Mouse (Mus musculus): ENCODE data around the gene Creb5. TPM values are rescaled to one million over a fixed set of nuclear protein-coding genes. Genes with fewer than 3 reads are reported as not detected.

Creb5 gene
- total RNA-seq, 2 experiments from 2014 or later, result 9.3 to 9.4 TPM

DNA sequence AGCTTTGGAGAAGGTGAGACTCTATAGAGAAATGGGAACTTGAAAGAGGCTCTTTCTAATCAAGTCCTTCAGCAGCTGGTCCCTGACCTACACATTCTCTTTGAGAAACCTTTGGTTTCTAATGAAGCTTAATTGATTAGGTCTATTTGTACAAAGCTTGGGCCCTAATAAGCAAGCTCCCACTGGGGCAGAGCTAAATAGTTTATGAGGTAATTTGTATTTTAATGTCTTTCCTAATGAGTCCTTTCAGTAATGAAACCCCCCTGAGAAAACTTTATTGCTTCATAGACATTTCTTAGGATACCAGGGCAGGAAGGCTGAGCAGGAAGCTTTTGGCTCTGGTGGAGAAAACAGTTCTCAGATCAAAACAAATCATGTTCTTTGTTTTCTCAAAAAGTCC is 341.6 kb downstream of the Creb5 start:
- intact Hi-C loops (cut with DNase I), result no loop called here
- no peak for DNase-seq

DNA sequence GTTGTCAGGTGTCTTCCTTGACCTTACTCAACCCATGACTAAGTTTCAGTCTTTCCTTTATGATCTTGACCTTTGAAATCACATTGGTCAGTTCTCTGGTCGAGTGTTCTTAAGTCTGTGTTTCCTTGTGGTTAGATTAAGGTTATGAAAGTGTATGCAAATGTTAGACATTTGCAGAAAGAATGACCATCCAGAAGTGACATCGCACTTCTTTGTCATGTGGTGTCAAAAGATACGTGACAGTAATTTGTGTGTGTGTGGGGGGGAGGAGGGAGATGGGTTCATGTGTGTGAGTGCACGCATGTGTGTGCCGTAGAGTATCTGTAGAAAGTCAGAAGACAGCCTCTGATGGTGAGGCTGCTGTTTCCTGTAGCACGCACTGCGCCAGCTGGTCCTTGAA is 348.4 kb downstream of the Creb5 start:
- no peak for DNase-seq
- intact Hi-C loops (cut with DNase I), result no loop called here

DNA sequence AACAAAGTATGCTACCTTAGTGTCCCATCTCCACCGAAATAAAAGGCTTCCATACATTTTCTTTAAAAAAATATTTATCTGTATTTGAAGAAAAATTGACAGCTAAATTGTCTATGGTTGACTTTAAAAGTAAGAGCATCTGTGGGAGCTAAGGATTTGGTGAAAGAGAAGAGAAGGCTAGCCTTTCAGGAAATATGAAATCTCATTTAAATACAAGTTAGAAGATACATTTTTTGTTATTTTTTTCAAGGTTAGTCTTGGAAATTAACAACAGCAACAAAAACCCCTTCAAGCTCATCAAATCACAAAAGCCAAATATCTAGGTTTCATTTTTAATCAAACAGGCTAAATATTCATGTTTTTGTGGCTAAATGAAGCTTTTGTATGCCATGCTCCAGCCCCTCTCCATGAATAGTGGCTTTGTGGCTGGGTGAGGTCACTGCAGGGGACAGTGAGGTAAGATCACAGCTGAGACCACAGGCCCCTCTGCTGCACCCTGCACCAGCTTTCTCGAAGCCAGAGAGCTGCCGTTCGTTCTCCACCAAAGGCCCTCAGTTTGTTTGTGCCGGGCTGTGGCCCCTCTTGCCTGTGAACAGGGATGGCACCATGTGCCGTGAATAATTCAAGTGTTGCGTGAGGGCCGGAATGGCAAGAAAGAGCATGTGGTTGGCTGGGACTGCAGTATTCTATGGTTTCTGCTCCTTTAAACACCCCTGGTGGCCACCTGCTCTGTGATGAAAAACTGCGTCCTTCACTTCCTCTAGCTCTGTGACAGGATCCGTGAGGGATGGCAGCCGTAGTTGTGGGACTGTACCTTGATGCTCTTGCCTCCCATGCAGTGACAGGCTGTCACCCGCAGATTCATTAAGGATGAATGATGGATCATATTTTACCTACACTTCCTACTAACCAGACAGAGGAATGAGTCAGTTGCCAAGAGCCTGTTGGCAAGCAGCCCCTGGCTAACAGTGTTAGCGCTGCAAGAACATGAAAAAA is 350.6 kb downstream of the Creb5 start:
- peak in 1 of 2 experiments; percentile 28 for DNase-seq
- intact Hi-C loops (cut with DNase I), result no loop called here

DNA sequence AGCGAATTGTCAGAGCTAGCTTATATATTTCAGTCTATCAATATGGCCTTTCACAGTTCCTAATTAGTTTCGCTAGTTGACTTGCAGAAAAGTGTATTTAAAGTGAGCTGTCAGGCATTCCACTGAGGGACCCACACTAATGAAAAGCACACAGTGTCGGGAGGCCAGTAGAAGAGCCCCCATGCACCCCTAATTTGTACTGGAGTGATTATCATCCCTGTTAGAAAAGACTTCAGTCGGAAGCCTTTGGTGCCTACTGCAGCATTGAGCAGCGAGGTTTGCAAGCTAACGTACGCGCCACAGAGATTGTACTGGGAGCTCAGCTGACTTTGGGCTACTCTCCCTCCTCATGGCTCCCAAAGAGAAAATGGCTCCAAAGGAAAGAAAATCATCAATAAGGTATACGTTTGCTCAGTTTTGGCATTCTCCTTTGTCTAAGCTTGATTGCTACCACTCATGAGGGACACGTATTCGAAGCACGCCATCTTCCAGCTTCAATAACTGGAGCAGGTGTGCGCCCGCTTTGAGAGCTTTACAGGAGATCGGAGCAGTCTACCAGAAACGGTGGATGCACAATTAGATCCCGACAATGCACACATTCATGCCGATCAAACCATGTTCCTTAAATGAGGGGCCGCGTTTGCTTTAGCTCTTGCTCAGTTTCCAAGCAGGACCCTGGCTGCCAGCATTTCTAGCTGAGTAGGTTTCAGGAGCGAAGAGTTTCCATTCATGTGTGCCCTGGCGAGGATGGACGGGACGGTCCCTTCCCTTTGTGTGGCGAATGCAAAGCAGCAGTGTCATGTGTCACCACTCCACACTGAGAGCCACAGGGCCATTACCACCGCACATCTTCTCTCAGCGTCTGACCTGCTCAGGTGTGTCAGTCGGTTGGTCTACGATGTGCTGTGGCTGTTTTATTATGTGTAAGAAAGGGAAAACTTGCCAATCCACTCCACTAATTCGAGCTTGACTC is 354.8 kb downstream of the Creb5 start:
- intact Hi-C loops (cut with DNase I), result no loop called here
- DNase-seq, result no peak

DNA sequence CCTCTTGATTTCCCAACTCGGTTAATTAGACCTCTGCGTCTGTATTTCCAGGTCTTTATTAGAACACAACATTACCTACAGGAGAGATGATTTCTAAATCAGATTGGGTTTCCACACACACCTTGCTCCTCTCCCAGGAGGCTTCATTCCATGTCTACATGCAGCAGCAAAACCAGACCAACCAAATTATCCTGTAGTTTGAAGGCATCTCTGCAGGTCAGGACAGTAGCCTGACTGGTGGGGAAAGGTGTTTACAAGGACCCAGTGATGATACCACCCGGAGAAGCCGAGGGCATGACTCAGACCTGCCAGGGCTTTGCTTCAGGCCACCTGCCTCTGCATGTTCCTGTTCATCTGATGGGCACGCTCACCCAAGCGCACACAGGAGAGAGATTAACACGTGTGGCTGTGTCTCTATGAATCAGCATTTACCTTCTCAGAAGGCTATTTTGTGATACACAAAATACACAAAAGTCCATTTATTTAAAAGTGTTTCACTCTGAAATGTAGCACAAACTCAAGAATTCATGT is 355.8 kb downstream of the Creb5 start:
- DNase-seq, result no peak
- intact Hi-C loops (cut with DNase I), result no loop called here

DNA sequence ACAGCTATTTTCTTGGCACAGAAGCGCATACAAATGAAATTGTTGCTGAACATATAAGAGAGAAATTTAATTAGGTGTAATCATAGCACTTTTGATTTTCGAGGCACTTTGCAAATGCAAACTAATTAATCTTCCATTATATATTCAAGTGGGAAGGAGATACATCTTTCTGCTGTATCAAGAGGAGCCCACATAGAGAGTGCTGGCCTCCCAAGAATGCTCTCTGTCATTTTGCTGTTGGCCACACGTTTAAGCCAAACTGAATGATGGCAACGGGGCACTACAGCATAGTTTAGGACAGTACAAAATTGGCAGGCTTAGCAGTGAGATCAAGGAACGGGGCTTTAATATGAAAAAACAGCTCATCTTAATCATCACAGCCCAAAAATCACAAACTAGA is 356.4 kb downstream of the Creb5 start:
- DNase-seq, result no peak
- intact Hi-C loops (cut with DNase I), result no loop called here

DNA sequence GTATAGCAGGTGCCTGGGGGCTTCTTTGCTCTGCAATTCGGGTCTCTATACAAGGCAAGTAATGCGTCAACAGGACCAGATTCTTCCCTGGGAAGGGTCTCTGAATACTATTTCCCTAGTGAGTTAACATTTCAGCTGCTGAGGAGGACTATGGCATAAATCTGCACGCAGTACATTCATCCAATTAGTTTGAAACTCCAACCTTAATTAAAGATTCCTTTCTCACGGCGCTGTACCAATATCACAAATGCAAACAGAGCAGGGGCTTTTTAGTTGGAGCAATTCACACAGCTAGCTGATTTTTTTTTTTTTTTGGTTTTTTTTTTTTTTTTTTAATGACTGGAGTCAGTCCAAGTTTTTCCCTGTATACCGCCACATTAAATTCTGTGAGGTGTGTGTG is 357.0 kb downstream of the Creb5 start:
- intact Hi-C loops (cut with DNase I), result no loop called here

DNA sequence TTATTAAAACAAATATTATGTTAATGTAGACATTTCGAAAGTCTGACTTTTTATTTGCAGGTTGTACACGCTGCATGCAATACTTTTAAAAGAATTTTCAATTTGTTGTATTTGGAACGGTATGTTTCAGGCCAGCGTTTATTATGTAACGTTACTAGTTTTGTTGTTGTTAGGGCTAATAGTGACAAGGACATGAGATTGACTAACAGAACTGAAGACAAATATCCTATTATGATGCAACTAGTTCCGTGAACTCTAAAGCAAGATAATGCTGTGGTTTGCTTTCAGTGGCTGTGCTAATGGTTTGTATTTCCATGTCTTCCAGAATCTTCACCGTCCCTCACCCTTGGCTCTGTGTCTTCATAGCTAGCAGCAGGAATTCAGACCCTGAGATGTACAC is 357.9 kb downstream of the Creb5 start:
- intact Hi-C loops (cut with DNase I), result no loop called here
- no peak for DNase-seq

More for the DNA sequence above, 357.0 kb downstream of the Creb5 start:
- DNase-seq, result no peak

DNA sequence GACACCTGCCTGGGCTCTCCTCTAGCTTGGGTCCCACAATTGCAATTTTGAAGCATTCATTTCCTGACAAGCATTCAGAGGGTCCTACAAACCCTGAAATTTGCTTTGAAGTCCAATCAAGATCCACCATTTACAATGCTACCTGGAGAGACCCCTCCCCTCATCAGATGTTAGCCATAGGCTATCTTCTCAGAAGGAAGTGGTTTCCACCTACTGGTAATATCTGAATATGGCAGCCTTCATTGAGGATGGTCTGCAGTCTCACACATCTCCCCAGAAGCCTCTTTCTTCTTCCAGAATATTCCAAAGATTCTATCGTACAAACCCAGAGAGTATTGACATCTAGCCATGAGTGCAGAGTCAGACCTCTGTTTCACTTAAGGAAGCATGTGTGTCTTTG is 362.7 kb downstream of the Creb5 start:
- intact Hi-C loops (cut with DNase I), result loop anchor here (5.0 kb wide), 1 partner anchor 362 kb away; the partner anchor contains the start of gene Creb5
- no peak for DNase-seq

DNA sequence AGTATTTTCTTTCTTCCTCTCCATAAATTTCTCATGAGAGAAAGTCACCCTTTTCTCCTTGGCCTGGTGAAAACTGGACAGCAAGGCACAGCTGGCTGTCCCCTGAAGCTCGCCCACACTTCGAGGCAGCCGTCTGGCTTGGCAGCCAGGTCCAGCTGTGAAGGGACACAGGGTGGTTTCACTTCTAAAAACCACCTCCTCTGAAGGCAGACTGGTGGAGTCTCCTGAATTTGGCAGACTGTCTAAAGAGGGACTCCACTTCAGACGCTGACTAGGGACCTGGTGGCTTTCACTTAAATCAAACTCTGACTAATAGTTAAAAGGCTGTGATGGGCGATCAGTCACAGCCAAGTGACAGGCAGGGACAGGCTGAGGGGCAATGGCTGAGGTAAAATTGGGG is 365.6 kb downstream of the Creb5 start:
- DNase-seq, result no peak
- intact Hi-C loops (cut with DNase I), result loop anchor here (5.0 kb wide), 1 partner anchor 365 kb away; the partner anchor contains the start of gene Creb5

DNA sequence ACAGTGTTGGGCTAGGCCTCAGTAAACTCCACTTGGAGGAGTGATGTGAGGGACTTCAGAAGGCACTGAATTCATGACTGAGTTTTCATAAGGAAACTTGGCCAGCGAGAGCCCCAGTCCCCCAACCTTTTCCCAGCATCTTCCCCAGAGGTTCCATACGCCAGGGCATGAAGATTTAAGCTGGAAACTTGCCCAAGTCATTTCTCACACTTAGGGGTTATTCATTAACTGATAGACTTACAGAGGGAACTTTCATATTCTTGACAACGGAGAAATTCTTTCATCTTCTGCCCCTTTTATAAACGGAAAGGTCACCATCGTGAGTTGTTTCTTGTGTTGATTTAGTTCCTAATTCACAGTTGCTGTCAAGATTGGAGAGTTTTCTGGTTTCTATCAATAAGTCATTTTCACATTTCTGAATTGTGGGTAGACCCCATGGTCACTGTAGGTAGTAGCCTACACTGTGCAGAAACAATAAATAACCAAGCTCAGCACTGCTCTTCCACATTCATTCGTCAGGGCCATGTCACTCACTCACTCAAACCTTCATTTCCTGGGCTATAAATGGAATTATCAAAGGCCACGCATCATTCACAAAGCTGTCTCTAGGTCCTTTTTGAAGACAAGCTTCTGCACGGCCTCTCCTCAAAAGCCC is 366.8 kb downstream of the Creb5 start:
- intact Hi-C loops (cut with DNase I), result loop anchor here (5.0 kb wide), 1 partner anchor 367 kb away; the partner anchor contains the start of gene Creb5
- DNase-seq, result no peak

DNA sequence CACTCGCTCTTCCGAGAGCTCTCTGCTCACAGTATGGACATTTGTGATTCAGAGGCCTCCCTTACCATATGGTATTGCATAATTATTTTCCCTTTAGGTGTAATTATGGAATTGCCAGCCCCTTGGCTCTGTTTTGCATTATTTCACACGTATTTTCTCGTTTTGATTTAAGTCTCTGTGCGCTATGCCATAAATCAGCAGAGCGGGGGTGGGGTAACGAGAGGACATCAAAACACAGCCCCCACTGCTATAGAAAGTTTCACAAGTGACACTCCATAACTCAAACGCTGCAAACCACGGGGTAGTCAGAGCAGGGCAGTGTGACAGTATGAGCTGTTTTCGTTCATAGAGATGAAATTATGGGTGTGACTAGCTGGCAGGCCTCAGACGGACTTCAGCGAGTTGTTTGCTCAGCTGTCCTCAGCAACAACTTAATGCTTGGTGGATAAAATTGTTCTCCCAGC is 367.3 kb downstream of the Creb5 start:
- DNase-seq, result peak in 1 of 2 experiments; percentile 11

DNA sequence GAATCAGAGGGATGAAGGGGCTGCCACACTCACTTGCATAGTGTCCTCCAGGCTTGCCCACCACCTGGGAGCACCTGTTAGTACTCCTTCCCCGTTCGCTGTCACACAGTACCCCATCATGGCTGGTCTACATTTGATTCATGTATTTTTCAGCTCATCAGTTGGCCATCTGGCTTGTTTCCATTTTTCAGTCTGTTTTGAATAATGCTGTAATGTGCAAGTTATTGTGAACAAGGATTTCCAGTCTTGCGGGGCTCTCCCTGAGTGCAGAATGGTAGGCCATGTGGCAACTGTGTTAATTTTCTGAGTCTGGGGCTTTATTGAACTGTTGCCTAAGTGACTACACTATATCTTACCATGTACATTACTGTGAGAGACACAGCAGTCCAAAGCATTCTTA is 369.4 kb downstream of the Creb5 start:
- intact Hi-C loops (cut with DNase I), result no loop called here
- no peak for DNase-seq

More for the DNA sequence above, 367.3 kb downstream of the Creb5 start:
- intact Hi-C loops (cut with DNase I), result loop anchor here (5.0 kb wide), 1 partner anchor 367 kb away; the partner anchor contains the start of gene Creb5

DNA sequence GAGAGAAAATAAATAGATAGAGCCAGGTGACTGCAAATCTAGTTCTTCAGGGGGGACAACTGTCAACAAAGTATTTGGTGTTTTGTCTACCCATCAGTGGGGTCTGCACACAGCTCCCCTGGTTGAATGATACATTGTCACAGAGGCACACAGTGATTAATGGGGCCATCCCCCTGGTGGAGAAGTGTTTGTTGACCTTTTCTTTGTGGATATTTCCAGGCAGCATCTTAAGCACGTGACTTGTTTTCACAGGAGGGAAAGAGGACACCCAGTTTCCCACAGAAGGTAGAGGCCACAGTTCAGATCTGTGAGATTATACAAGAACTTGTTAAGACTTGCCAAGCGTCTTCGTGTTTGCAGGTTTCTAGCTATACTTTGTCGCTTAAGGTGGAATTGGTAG is 370.4 kb downstream of the Creb5 start:
- DNase-seq, result no peak
- intact Hi-C loops (cut with DNase I), result no loop called here

DNA sequence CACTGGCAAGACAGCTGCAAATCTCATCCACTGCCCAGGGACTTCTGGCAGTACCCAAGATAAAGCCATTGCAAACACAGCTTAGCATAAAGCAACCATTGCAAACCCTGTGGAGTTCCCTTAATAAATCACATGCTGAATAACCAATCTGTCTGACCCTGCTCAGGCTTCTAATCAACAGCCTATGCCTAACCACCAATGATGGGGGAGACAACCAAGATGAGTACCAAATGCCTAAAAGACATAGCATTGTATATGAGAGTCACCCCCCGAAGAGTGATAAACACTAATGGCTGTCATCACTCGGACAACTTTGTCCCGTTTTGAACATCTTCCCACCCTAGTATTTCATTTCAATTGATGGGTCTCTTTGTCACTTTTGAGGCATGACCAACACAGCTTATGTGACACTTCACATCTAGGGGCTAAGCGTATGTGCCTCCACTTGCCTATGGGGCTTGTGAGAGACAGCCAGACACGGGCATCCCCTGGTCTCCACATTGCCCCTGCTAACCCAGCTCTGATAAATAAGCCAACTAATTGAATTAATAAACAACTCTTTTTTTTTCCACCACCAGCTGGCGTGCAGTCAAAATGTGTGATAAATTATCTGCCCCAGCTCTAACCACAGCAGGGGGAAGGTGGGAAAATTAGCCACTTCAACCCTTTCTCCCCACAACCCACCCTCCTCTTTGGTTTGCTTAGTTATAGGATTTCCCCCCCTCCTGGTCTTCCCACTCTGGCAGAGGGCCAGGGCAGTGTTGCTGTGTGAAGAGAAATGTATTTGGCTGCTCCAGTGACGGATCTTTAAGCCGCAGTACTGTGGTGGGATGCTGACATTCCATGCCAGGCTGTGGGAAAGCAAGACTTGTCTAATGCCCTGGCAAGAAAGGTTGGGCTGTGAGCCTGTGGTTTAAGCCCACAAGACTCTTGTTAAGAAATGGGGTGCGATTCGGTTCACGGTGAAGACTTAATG is 376.1 kb downstream of the Creb5 start:
- DNase-seq, result no peak
- intact Hi-C loops (cut with DNase I), result no loop called here

DNA sequence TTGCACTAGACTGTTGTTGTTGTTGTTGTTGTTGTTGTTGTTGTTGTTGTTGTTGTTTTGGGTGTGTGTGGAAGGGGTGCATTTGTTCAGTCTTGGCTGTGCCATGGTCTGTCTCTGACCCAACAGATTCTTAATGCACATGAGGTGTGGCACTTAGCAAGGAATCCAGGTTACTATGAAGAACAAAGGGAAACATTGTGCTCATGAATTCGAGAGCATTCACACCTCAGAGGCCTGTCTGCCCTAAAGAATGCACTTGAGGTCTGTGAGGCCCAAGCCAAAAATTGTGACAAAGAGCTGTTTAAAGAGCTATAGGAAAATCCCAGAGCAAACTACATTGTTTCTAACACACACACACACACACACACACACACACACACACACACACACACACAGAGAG is 377.7 kb downstream of the Creb5 start:
- intact Hi-C loops (cut with DNase I), result no loop called here
- DNase-seq, result no peak

DNA sequence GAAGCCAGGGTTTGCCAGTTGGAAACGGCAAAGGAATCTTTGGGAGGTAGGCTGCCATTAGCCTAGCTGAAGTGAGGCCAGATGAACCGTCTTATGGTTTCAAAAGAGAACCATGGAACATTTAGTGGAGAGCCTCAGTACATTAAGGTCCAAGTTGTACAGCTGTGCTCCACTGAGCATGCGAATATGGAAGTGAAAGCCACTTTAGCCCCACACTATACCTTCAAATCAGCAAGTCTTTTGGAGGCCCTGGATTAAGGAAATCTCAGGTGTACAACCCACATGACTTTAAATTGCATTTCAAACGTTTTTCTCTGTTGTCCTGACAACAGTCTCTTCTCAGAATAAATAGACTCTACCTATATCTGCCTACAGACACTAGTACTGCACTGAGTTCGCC is 379.4 kb downstream of the Creb5 start:
- intact Hi-C loops (cut with DNase I), result no loop called here
- no peak for DNase-seq

DNA sequence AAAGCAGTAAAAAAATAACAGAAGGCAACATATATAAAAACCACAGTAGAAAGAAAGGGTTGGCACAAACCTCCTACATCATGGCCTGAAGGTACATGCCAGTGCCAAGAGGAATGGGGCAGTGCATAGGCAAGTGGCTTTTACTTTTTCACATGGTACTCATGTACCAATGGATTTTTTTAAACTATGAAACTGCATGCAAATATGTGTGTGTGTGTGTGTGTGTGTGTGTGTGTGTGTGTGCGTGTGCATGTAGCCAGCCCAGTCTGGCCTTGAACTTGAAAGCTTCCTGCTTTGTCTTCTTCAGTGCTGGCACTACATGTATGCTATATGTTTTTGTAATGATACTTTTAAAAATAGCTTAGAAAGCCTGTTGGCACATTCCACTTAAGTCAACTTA is 391.2 kb downstream of the Creb5 start:
- DNase-seq, result no peak
- intact Hi-C loops (cut with DNase I), result no loop called here

DNA sequence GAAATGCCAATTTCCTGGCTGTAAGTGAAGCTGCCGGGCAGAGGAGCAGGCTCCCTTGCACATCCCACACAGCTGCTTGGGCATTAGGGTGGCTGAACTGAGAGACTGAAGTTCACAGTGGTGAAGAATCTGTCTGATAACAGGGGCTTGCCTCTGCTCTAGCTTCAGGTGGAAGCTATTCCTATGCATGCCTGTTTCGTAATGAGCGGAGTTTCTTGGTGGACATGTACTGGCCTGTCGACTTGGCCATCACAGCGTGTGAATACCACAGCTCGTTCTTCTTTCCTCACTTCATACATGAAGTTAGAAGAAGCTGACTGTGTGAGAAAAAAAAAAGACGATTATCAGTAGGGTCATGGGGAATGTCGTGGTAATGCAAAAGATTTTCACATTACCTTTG is 393.0 kb downstream of the Creb5 start:
- intact Hi-C loops (cut with DNase I), result no loop called here
- DNase-seq, result no peak
